Mouse (Mus musculus) macrophage (primary cell): ENCODE results near the gene Fkbp11. TPM values are rescaled to one million over a fixed set of nuclear protein-coding genes. Genes with fewer than 3 reads are reported as not detected.
A peak's percentile ranks its signal among the peaks of the same experiment; 100 is the strongest.

Experiments used
- H3K27ac ChIP-seq: fragments of 350-480 bp; formaldehyde crosslinking; 2 replicates; pipeline ENCODE4 v1.9.0; 2021
- H3K36me3 ChIP-seq: fragments of 350-480 bp; formaldehyde crosslinking; 2 replicates; pipeline ENCODE4 v1.9.0; 2021; ENCODE audit errors: inconsistent target
- H3K4me3 ChIP-seq: fragments of 350-480 bp; formaldehyde crosslinking; 2 replicates; pipeline ENCODE4 v1.9.0; 2021; ENCODE audit errors: inconsistent target
- H3K79me2 ChIP-seq: fragments of 350-480 bp; formaldehyde crosslinking; 2 replicates; pipeline ENCODE4 v1.9.0; 2021; ENCODE audit errors: inconsistent target
- WGBS: methylation state at CpG from one replicate; pipeline ENCODE4 v1.1.7; 2026; ENCODE audit warnings: inconsistent platforms; ENCODE audit not compliant: missing documents; 5-methylcytosine and 5-hydroxymethylcytosine counted together
- polyA plus RNA-seq: library from polyadenylated mRNA; stranded (reverse); fragments of 250-400 nt; gene quantifications from 3 replicates; pipeline ENCODE4 v1.2.4, GENCODE M21; 2018; ENCODE audit warnings: inconsistent platforms

The Fkbp11 gene
- polyA plus RNA-seq, 1 experiment from 2014 or later, result 0.42 TPM

- H3K4me3 ChIP-seq, result no peak overlapping the region
- no peak overlapping the region for H3K27ac ChIP-seq
- 67% methylated on average over 9 of the region's 9 CpGs for WGBS
- H3K36me3 ChIP-seq, result no peaks in the 10 kb centered on the region
- H3K79me2 ChIP-seq, result no peaks in the 10 kb centered on the region
These were observed 32.3 kb downstream of the Fkbp11 start for GRCm38 (mm10) chr15:98695726-98696125.

- H3K36me3 ChIP-seq, result no peaks in the 10 kb centered on the region
- no peaks in the 10 kb centered on the region for H3K79me2 ChIP-seq
- no peak overlapping the region for H3K27ac ChIP-seq
- WGBS, result 53% methylated on average over 11 of the region's 11 CpGs
- no peak overlapping the region for H3K4me3 ChIP-seq
These were observed 35.8 kb downstream of the Fkbp11 start for GRCm38 (mm10) chr15:98692171-98692715.

- WGBS, result 94% methylated on average over 6 of the region's 7 CpGs
- no peak overlapping the region for H3K27ac ChIP-seq
- H3K79me2 ChIP-seq, result no peaks in the 10 kb centered on the region
- H3K36me3 ChIP-seq, result no peaks in the 10 kb centered on the region
- H3K4me3 ChIP-seq, result no peak overlapping the region
These were observed 36.4 kb downstream of the Fkbp11 start for GRCm38 (mm10) chr15:98691486-98692147.

GRCm38 (mm10) chr15:98689682-98690081 is 38.3 kb downstream of the Fkbp11 start:
- Histone ChIP-seq H3K27ac (no peak overlapping the region), H3K4me3 (no peak overlapping the region), H3K36me3 (no peaks in the 10 kb centered on the region), H3K79me2 (no peaks in the 10 kb centered on the region)
- 50% methylated on average over 2 of the region's 2 CpGs for WGBS

- no peaks in the 10 kb centered on the region for H3K36me3 ChIP-seq
- 76% methylated on average over 3 of the region's 3 CpGs for WGBS
- no peak overlapping the region for H3K4me3 ChIP-seq
- no peaks in the 10 kb centered on the region for H3K79me2 ChIP-seq
- no peak overlapping the region for H3K27ac ChIP-seq
These were observed 42.1 kb downstream of the Fkbp11 start for GRCm38 (mm10) chr15:98685926-98686325.

GRCm38 (mm10) chr15:98683746-98684145 is 44.3 kb downstream of the Fkbp11 start:
- Histone ChIP-seq H3K4me3 (no peak overlapping the region), H3K27ac (peak overlapping the region; percentile 15; the same call in 1 of the 2 replicates)
- WGBS, result 0% methylated on average over 1 of the region's 1 CpGs

GRCm38 (mm10) chr15:98683177-98683576 is 44.8 kb downstream of the Fkbp11 start:
- no peaks in the 10 kb centered on the region for H3K79me2 ChIP-seq
- no peaks in the 10 kb centered on the region for H3K36me3 ChIP-seq
- no peak overlapping the region for H3K4me3 ChIP-seq
- no peak overlapping the region for H3K27ac ChIP-seq
- 27% methylated on average over 10 of the region's 10 CpGs for WGBS

More at GRCm38 (mm10) chr15:98683746-98684145, 44.3 kb downstream of the Fkbp11 start:
- Histone ChIP-seq H3K36me3 (no peaks in the 10 kb centered on the region), H3K79me2 (no peaks in the 10 kb centered on the region)

GRCm38 (mm10) chr15:98681633-98682032 is 46.4 kb downstream of the Fkbp11 start:
- WGBS, result 93% methylated on average over 7 of the region's 7 CpGs

GRCm38 (mm10) chr15:98680660-98681059 is 47.3 kb downstream of the Fkbp11 start:
- no peaks in the 10 kb centered on the region for H3K79me2 ChIP-seq
- WGBS, result 94% methylated on average over 7 of the region's 8 CpGs
- no peaks in the 10 kb centered on the region for H3K36me3 ChIP-seq
- no peak overlapping the region for H3K27ac ChIP-seq
- H3K4me3 ChIP-seq, result no peak overlapping the region

More at GRCm38 (mm10) chr15:98681633-98682032, 46.4 kb downstream of the Fkbp11 start:
- no peaks in the 10 kb centered on the region for H3K36me3 ChIP-seq
- H3K79me2 ChIP-seq, result no peaks in the 10 kb centered on the region
- no peak overlapping the region for H3K4me3 ChIP-seq
- H3K27ac ChIP-seq, result no peak overlapping the region

- H3K36me3 ChIP-seq, result no peaks in the 10 kb centered on the region
- H3K79me2 ChIP-seq, result no peaks in the 10 kb centered on the region
- WGBS, result 89% methylated on average over 7 of the region's 7 CpGs
- no peak overlapping the region for H3K4me3 ChIP-seq
- no peak overlapping the region for H3K27ac ChIP-seq
These were observed 50.0 kb downstream of the Fkbp11 start for GRCm38 (mm10) chr15:98677977-98678376.

- 3% methylated on average over 35 of the region's 37 CpGs for WGBS
- no peak within 1 kb of the TSS for H3K27ac ChIP-seq
- H3K4me3 ChIP-seq, result peak within 1 kb of the TSS; percentile 14
- H3K79me2 ChIP-seq, result no peaks in the 10 kb centered on the region
- no peaks in the 10 kb centered on the region for H3K36me3 ChIP-seq
These were observed 50.9 kb downstream of the Fkbp11 start, which contains the start of gene Rnd1 for GRCm38 (mm10) chr15:98676940-98677728. Gene Rnd1, minus strand, starts transcription at chr15:98677461.

- Histone ChIP-seq H3K36me3 (no peaks in the 10 kb centered on the region), H3K27ac (no peak overlapping the region), H3K79me2 (no peaks in the 10 kb centered on the region), H3K4me3 (no peak overlapping the region)
- 6% methylated on average over 9 of the region's 9 CpGs for WGBS
These were observed 51.5 kb downstream of the Fkbp11 start for GRCm38 (mm10) chr15:98676471-98676870.

- Histone ChIP-seq H3K36me3 (no peaks in the 10 kb centered on the region), H3K27ac (no peak overlapping the region), H3K79me2 (no peaks in the 10 kb centered on the region), H3K4me3 (no peak overlapping the region)
- whole genome bisulfite sequencing, result 31% methylated on average over 14 of the region's 14 CpGs
These were observed 52.3 kb downstream of the Fkbp11 start for GRCm38 (mm10) chr15:98675634-98676250.

- Histone ChIP-seq H3K27ac (no peak overlapping the region), H3K4me3 (no peak overlapping the region), H3K36me3 (no peaks in the 10 kb centered on the region), H3K79me2 (no peaks in the 10 kb centered on the region)
- 54% methylated on average over 11 of the region's 11 CpGs for WGBS
These were observed 52.9 kb downstream of the Fkbp11 start for GRCm38 (mm10) chr15:98674994-98675545.
